Mouse (Mus musculus) E14TG2a.4 (cell line): Measurements from ENCODE around the gene Gfral.

Source experiments
- H3K27me3 ChIP-seq: 2 replicates; pipeline ENCODE4 v1.6.1; 2014; ENCODE audit warnings: low read length, control low read depth; ENCODE audit not compliant: insufficient read depth
- H3K36me3 ChIP-seq: 2 replicates; pipeline ENCODE4 v1.6.1; 2014; ENCODE audit warnings: low read length, control low read depth; ENCODE audit not compliant: insufficient read depth
- H3K4me1 ChIP-seq: replicated peaks from 2 replicates; pipeline ENCODE4 v1.6.1; 2014; ENCODE audit warnings: low read depth, low read length, control low read depth
- H3K4me3 ChIP-seq: replicated peaks from 2 replicates; pipeline ENCODE4 v1.5.1; 2014; ENCODE audit warnings: mild to moderate bottlenecking, low read length
- H3K9me3 ChIP-seq: 2 replicates; pipeline ENCODE4 v1.6.1; 2014; ENCODE audit warnings: low read length, control low read depth
- CTCF ChIP-seq: conservative IDR thresholded peaks from 2 replicates; pipeline ENCODE4 v1.5.1; 2014; ENCODE audit warnings: low read length
- NANOG ChIP-seq: IDR thresholded peaks from 2 replicates; pipeline ENCODE4 v1.6.1; 2014; ENCODE audit warnings: borderline replicate concordance, low read length, mixed read lengths
- POU5F1 ChIP-seq: IDR thresholded peaks from 2 replicates; pipeline ENCODE4 v1.6.1; 2014; ENCODE audit warnings: low read length, borderline replicate concordance

Gfral gene

DNA sequence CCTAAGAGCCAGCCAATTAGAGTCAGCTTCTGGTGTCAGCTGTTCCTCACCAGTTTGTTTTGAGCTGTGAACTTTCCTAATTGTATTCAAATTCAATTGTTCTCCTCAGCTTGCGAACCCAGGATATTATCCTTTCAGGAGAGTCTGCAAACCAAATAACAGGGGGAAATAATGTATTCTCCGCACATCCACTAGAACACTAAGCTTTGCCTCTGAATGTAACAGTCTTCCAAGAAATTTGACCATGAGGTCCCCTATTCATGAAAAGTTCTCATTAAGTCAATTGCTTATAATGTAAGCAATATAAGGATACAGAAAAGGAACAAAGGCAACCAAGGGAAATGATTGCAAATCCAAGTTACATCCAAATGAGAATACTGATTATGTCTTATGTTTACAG, at the start of gene Gfral:
TSS of gene Gfral (minus strand) at position 101 of the 400 bp plus-strand sequence.
- no peaks in the 10 kb centered on the region for H3K36me3 ChIP-seq
- no peaks in the 10 kb centered on the region for H3K27me3 ChIP-seq
- H3K9me3 ChIP-seq: no peaks in the 10 kb centered on the region
- no peak within 1 kb of the TSS for H3K4me3 ChIP-seq
- TF ChIP-seq NANOG (no peak), CTCF (no peak), POU5F1 (no peak)
- no peaks in the 10 kb centered on the region for H3K4me1 ChIP-seq

DNA sequence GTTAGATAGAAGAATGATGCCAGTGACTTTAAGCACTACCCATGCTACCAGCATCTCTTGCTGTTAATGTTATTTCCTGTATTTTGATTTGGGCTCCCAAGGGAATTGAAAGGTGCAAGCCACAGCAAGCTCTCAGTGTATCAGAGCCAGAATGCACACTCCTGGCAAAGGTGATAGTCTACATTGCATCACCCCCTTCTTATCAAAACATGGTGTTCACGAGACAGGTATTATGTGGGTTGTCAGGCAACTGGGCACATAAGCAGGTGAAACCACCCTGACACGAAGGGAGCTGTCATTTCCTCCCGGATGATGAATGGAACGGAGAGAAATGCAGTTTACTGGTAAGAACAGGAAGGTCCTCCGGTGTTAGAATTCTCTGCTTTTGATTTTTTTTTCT, 44.3 kb upstream of the Gfral start:
- H3K27me3 ChIP-seq: no peaks in the 10 kb centered on the region
- H3K9me3 ChIP-seq: no peaks in the 10 kb centered on the region
- H3K36me3 ChIP-seq: no peaks in the 10 kb centered on the region
- no peak overlapping the region for H3K4me3 ChIP-seq
- TF ChIP-seq CTCF (no peak), POU5F1 (no peak), NANOG (no peak)
- no peaks in the 10 kb centered on the region for H3K4me1 ChIP-seq

DNA sequence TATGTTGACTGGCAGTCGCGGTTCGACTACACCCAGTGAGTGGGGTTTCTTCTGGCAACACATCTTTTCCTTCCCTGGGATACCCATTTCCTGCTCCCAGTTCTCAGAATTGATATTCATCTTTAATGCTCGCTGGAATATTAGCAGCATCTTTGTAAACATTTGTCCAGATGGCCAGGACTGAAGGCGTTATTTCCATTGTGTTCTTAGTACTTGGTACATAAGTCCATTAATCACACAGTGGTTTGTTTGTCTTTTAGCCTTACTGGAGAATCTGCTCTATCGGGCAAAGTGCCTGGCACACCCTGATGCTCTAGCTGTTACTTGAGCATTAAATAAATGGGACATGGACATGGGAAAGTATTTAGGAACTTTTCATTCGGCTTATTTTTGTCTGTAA, 39.1 kb upstream of the Gfral start:
- Histone ChIP-seq H3K4me1 (no peaks in the 10 kb centered on the region), H3K4me3 (no peak overlapping the region), H3K27me3 (no peaks in the 10 kb centered on the region), H3K9me3 (no peaks in the 10 kb centered on the region), H3K36me3 (no peaks in the 10 kb centered on the region)
- no peak for TF ChIP-seq CTCF
- no peak for TF ChIP-seq NANOG
- no peak for TF ChIP-seq POU5F1

DNA sequence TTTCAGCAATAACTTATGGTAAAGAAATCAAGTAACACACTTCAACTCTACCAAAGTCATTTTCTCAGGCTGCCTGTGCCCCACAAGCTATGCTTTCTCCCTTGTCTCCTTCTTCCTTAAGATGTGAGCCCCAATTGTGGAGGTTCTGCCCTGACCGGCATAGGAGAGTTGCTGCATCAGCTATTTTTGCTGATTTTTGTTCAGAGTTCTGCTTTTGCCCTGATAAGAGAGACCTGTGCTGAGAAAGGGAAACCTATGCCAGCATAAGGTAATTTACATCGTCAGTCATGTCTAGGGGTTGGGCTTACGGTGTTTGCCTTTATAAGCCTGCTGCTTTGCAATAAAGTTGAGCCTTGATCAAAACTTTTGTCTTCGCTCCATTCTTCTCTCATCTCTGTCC, 38.7 kb upstream of the Gfral start:
- H3K27me3 ChIP-seq: no peaks in the 10 kb centered on the region
- no peaks in the 10 kb centered on the region for H3K9me3 ChIP-seq
- no peak overlapping the region for H3K4me3 ChIP-seq
- no peaks in the 10 kb centered on the region for H3K4me1 ChIP-seq
- TF ChIP-seq NANOG: no peak
- H3K36me3 ChIP-seq: no peaks in the 10 kb centered on the region

DNA sequence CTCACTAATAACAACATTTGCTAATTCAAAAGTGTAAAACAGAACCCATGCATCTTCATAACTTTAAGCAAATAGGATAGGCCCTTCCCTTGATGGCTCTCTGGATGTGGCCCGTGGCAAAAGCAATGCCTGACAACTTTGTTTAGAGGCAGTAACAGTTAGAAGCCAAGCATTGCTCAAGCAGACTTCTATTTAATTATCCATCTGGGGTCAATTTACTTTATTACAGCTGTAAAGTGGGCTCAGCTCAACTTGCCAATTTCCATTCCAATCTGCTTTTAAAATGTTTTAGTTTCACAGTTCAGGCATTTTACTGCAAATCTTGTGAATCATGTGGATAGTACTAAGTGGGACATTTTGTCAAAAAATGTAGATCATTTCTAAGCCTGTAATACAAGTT, 28.9 kb upstream of the Gfral start:
- H3K4me3 ChIP-seq: no peak overlapping the region
- no peaks in the 10 kb centered on the region for H3K9me3 ChIP-seq
- TF ChIP-seq NANOG: no peak
- TF ChIP-seq POU5F1: no peak
- no peak for TF ChIP-seq CTCF
- H3K36me3 ChIP-seq: no peaks in the 10 kb centered on the region
- H3K4me1 ChIP-seq: no peaks in the 10 kb centered on the region
- H3K27me3 ChIP-seq: no peaks in the 10 kb centered on the region

DNA sequence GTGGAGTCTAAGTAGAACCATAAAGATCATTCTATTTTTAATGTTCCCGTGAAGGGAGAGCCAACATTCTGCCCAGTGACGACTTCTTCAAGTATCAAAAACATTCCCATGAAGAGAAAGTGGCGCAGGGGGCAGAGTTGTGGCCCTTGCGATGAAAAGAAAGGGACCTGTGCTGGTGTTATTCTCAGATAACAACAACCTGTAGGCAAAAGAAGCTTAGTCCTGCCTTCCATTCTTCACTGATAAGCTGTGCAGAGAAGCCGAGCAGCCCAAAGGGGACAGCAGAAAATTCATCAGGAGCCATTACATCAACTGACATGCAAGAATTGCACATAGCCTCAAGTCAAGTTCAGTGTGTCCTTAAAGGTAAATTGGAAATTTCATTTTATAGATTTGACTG, 24.5 kb upstream of the Gfral start:
- H3K27me3 ChIP-seq: no peaks in the 10 kb centered on the region
- no peaks in the 10 kb centered on the region for H3K36me3 ChIP-seq
- peaks cover 14% of the 10 kb centered on the region for H3K4me1 ChIP-seq
- no peak for TF ChIP-seq NANOG
- TF ChIP-seq POU5F1: no peak
- TF ChIP-seq CTCF: no peak
- H3K4me3 ChIP-seq: no peak overlapping the region
- H3K9me3 ChIP-seq: no peaks in the 10 kb centered on the region

DNA sequence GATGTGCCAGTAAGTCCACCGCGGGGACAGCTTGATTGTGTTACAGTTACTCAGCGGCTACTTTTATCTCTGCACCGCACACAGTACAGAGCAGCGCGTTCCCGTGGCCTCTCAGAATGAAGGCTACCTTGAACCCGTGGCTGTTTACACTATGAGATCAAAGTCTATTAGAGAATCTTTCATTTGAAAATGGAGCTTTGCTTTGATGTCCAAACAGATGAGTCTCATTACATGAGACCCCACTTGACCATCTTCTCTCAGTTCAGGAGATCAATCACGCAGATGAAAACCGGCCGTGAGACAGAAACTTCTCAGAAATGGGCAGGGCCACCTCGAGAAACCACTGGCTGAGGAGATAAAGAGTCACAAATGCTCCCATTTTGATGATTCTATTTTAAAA, 23.8 kb upstream of the Gfral start:
- Histone ChIP-seq H3K4me3 (no peak overlapping the region), H3K9me3 (no peaks in the 10 kb centered on the region), H3K36me3 (no peaks in the 10 kb centered on the region), H3K27me3 (no peaks in the 10 kb centered on the region), H3K4me1 (peaks cover 14% of the 10 kb centered on the region)
- TF ChIP-seq CTCF (no peak), POU5F1 (no peak), NANOG (no peak)

DNA sequence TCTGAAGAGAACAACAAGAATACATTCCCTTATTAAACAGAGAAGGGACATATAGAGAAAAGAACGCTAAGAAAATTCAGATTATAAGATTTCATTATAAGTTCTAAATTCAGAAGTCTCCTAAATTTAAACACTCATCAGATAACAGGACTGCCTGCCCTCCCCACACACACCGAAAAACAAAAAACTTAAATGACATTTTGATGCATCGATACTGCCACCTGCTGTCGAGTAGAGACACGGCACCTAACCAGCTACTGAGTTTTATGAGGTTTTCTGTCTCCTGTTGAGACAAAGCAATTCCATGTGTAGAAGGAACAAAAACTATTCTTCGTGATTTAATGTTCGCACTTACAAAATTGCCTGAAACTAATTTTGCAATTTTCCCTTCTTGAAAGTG, 23.2 kb upstream of the Gfral start:
- Histone ChIP-seq H3K27me3 (no peaks in the 10 kb centered on the region), H3K9me3 (no peaks in the 10 kb centered on the region), H3K4me1 (peaks cover 14% of the 10 kb centered on the region), H3K4me3 (no peak overlapping the region), H3K36me3 (no peaks in the 10 kb centered on the region)
- no peak for TF ChIP-seq NANOG
- peak; percentile 74 for TF ChIP-seq CTCF
- TF ChIP-seq POU5F1: no peak

DNA sequence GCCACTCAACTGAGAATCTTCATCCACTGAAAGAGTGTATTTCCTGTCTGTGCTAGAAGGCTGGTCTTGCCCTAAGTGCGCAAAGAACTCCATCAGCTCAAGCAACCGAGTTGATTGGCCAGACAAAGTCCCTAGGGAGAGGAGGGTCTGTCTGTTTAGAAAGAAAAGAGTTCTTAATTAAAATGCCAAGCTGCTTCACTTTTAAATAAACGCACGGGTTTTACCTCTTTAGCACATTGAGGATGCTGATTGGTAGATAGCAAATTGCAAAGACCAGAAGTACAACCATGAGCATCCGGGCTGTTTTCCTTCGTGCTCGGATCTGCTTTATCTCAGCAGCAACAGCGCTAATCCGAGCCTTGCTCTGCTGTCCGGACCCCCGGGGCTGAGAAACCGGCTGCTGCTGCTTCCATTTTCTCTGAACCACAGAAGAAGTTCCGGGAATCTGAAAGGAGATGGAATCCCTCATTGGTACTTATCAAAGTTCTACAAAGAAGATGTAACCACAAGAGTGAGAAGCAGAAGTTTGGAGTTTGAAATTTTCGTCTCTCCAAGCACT, 22.6 kb upstream of the Gfral start:
- H3K9me3 ChIP-seq: no peaks in the 10 kb centered on the region
- H3K4me1 ChIP-seq: peaks cover 14% of the 10 kb centered on the region
- H3K4me3 ChIP-seq: no peak overlapping the region
- TF ChIP-seq CTCF (no peak), NANOG (no peak), POU5F1 (no peak)
- H3K27me3 ChIP-seq: no peaks in the 10 kb centered on the region
- no peaks in the 10 kb centered on the region for H3K36me3 ChIP-seq
